Mouse (Mus musculus): Measurements from ENCODE around the gene Pheta1. TPM values are rescaled to one million over a fixed set of nuclear protein-coding genes. Genes with fewer than 3 reads are reported as not detected.

Gene Pheta1
- 10 to 100 TPM; 13.2 to 13.6 TPM for total RNA-seq (2021)
- long read RNA-seq, experiment 1, transcript Pheta1-201 (4 exons, 2,368 nt) = major isoform, 19 of 29 reads
- long read RNA-seq, experiment 1, transcript Pheta1-203 (3 exons, 2,335 nt) = minor isoform, 5 of 29 reads
- long read RNA-seq, experiment 1, partial matches to known transcripts = 1 of 29 reads
- long read RNA-seq, experiment 1, other reads (novel, unspliced or antisense) = 4 of 29 reads
- long read RNA-seq, experiment 2, transcript Pheta1-203 (3 exons, 2,335 nt) = minor isoform, 6 of 30 reads
- long read RNA-seq, experiment 2, transcript Pheta1-201 (4 exons, 2,368 nt) = major isoform, 15 of 30 reads
- long read RNA-seq, experiment 2, partial matches to known transcripts = 2 of 30 reads
- long read RNA-seq, experiment 2, other reads (novel, unspliced or antisense) = 7 of 30 reads

GRCm38 (mm10) chr5:121848743-121849142, at the start of gene Pheta1:
TSS of gene Pheta1 (plus strand) at chr5:121848984.
- intact Hi-C loops (cut with DNase I) = loop anchor here (10.0 kb wide), 1 partner anchor 54 kb away; no protein-coding TSS in a partner anchor
- DNase-seq = peak; percentile 95

- no peak for DNase-seq
- intact Hi-C loops (cut with DNase I) = no loop called here
Observed at GRCm38 (mm10) chr5:121807186-121807585, 41.6 kb upstream of the Pheta1 start.

- intact Hi-C loops (cut with DNase I) = no loop called here
- DNase-seq = no peak
Observed at GRCm38 (mm10) chr5:121808202-121808601, 40.6 kb upstream of the Pheta1 start.

- intact Hi-C loops (cut with DNase I) = no loop called here
- DNase-seq = peak; percentile 62 to 70
Observed at GRCm38 (mm10) chr5:121809667-121810224, 39.0 kb upstream of the Pheta1 start.

- DNase-seq = no peak
- intact Hi-C loops (cut with DNase I) = no loop called here
Observed at GRCm38 (mm10) chr5:121810331-121811151, 38.2 kb upstream of the Pheta1 start.

GRCm38 (mm10) chr5:121811485-121811931, 37.3 kb upstream of the Pheta1 start:
- intact Hi-C loops (cut with DNase I) = no loop called here
- no peak for DNase-seq

GRCm38 (mm10) chr5:121812526-121813243, 36.1 kb upstream of the Pheta1 start:
- intact Hi-C loops (cut with DNase I) = no loop called here
- no peak for DNase-seq

- intact Hi-C loops (cut with DNase I) = no loop called here
- DNase-seq = no peak
Observed at GRCm38 (mm10) chr5:121813744-121814143, 35.0 kb upstream of the Pheta1 start.

DNA sequence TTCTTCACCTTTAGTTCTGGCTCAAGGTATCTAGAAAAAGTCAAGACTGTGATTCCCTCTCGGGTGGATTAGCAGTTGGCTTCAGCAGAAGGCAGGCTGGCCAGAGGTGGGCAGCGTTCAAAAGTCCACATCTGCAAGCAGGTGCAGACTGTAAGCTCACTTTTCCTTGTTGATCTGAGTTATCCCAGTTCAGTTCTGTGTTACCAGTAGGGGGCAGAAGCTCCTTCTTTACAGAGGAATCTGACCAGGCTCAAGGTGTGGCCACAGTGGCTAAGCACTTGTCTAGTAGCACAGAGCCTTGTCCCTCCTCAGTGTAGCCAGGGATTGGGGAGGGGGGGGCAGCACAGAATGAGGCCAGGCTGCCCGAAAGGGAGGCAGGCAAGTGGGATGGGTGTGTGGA, 33.7 kb upstream of the Pheta1 start:
- intact Hi-C loops (cut with DNase I) = loop anchor here (1.0 kb wide), 1 partner anchor 27 kb away; no protein-coding TSS in a partner anchor
- DNase-seq = peak; percentile 73 to 79

- peak in 1 of 2 experiments; percentile 5 for DNase-seq
- intact Hi-C loops (cut with DNase I) = loop anchor here (1.0 kb wide), 1 partner anchor 26 kb away; no protein-coding TSS in a partner anchor
Observed at GRCm38 (mm10) chr5:121815867-121816380, 32.9 kb upstream of the Pheta1 start.

- intact Hi-C loops (cut with DNase I) = no loop called here
- no peak for DNase-seq
Observed at GRCm38 (mm10) chr5:121816611-121817010, 32.2 kb upstream of the Pheta1 start.

DNA sequence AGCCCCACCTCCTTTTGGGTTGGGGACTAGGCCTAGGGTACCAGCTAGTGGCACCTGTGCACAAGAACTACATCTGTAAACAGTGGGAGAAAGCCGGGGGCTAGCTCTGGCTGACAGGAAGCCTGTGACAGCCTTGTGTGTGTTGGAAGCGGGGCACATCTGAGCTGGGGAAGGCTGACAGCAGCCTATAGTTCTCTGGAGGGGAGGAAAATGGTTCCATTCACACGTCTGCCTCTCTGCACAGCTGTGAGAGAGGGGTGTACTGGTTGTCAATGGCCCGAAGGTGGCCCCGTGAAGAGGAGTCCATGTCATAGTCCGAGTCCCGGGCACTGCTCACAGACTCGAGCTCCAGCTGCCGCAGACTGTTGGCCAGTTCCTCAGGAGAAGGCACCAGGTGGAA, 31.2 kb upstream of the Pheta1 start:
- intact Hi-C loops (cut with DNase I) = no loop called here
- DNase-seq = no peak

DNA sequence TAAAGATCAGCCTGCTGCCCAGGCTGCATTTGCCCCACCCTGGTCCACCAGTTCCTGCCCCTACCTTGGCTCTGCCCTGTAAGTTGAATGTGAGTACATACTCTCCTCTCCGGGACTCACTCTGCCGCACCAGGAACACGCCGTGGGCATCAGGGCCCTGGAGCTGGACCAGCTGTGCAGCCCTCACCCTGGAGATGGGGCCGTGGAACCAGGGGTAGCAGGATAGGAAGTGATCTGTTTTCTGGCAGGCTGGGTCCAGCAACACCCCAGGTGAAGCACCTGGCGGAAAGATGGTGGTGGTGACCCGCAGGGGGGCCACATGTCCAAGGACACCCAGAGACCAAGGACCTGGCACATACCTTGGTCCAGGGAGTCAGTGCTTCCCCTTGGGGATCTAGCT, 30.4 kb upstream of the Pheta1 start:
- peak in 1 of 2 experiments; percentile 2 for DNase-seq
- intact Hi-C loops (cut with DNase I) = no loop called here

DNA sequence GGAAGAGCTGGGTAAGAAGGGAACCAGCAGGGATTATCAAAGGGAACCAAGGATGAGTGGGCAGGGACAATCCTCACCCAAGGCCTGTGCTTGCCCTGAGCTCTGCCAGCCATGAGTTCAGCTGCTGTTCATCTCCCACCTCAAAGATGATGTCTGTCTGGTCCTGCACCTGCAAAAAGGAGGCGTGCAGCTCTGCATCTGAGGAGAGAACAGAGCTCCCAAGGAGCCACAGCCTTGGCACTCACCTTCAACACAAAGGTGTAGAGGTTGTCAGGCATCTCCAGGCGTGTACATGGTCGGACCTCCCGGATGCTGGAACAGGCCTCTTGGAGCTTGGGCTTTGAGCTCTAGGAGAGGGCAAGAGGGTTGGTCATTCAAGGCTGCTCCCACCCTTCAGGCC, 29.9 kb upstream of the Pheta1 start:
- intact Hi-C loops (cut with DNase I) = no loop called here
- peak in 1 of 2 experiments; percentile 4 for DNase-seq

DNA sequence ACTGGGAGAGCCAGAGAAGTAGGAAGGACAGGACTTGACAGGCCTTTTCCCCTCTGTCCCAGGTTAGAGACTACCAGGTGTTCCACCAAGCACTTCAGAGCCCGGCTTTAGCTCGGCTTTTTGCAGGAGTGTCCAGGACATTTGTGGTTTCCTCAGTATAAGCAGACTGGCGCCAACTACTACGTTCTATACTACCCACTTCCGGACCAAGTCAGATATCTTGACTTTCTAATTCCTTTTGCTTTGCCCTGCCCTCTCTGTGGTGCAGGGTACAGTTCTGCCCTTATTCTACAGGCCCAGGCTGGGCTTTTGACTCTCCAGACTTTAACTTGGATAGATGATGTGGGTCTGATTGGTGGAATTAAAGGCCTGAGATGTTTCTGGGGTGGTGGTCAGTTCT, 29.2 kb upstream of the Pheta1 start:
- intact Hi-C loops (cut with DNase I) = no loop called here
- peak in 1 of 2 experiments; percentile 0 for DNase-seq

DNA sequence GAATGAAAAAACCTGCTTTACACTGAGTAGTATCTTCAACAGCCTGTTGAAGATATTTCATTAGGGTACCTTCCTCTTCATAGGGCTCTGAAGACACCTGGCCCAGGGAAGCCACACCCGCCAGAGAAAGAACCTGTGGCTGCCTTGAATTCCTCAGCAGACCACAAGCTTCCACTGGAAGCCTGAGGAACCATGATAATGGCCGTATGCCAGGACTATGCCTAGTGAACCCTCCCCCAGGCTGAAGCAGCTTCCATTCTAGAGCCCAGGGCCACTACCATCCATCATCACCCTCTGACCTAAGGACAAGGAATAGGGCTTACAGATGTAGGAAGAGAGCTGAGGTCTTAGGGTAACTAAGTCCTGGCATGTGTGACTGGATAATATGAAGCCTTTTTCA, 28.6 kb upstream of the Pheta1 start:
- intact Hi-C loops (cut with DNase I) = no loop called here

DNA sequence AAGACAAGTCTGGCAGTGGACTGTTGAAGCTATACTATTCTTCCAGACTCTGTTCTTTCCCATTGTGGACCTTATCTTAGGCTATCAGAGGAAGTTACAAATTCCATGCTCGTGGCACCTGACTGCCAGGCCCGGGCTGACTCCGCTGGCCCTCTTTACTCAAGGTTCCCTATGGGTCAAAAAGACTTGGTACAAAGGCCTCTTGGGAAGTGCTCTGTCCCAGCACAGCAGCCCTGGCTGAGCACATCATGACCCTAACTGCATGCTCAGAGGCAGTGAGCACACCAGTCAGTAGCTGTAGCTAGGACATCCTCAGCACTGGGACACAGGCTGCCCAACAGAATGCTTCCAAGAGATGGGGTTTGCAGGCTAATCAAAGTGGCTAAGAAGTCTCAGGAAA, 28.1 kb upstream of the Pheta1 start:
- intact Hi-C loops (cut with DNase I) = no loop called here
- peak in 1 of 2 experiments; percentile 1 for DNase-seq

More for the DNA sequence above, 28.6 kb upstream of the Pheta1 start:
- DNase-seq = peak in 1 of 2 experiments; percentile 14

- intact Hi-C loops (cut with DNase I) = no loop called here
- peak in 1 of 2 experiments; percentile 4 for DNase-seq
Observed at GRCm38 (mm10) chr5:121821116-121821515, 27.7 kb upstream of the Pheta1 start.

DNA sequence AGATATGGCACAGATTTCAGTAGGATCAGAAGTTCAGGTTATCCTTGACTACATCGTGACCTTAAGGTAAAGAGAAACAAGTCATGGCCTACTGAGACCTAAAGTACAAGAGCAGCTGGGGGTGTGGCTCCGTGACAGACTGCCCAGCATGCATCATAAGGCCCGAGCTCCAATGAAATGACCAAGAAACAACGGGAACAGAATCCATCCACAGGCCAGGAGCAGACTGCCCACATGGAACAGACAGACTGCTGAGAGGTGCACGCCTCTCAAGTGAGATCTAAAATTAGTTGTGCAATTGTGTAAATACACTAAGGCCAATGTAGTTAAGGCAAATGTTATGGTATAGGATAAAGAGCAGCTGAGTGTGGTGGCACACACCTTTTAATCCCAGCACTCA, 27.2 kb upstream of the Pheta1 start:
- no peak for DNase-seq
- intact Hi-C loops (cut with DNase I) = no loop called here

Data from heart, postnatal 14 days (tissue).